Mouse (Mus musculus): ENCODE data around the gene Dnah7a.
"Not testable (repeated sequence)": the region's sequence is repeated elsewhere in the genome, so short reads cannot be mapped to it uniquely, and the experiment has no call there.

The Dnah7a gene

DNA sequence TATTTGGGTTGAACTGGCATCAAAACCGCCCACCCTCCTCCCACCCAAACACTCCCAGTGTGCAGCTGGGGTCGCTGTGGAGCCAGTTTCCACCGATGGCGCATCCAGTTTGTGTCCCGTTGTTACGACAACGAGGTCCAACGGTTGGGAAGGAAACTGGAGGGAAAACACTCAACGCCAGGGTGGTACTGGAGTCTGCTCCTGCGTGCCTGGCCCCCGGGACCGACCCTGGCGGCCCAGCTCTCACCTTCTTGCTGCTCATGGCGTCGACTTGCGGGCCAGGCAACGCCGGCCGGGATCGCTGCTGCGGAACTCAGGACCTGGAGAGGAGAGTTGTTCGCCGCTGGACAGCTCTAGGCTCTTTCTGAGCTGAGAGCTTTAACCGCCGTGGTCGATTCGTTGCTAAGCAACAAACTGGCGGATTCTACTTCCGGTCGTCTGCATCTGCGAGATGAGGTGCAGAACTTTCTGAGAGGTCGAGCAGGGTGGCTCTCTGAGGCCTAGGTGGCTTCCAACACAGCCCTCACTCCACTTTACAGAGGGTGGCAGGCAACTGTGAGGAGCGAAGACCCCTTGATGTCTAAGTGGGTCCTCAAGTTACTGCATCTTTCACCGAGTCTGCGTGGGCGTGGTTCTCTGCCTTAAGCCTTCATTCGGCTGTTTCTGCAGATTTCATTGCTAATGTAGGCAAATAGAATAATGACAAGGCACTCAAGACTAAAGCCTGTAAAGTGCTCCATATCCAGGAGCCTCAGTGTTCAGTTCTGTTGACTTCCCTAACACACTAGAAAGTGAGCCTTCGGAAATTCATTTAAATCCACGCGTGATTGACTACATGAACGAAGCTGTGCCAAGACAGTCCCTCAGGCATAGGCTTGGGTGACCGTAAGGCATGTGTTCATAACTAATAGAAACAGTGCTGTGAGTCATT is at the start of gene Dnah7a:
Dnah7a (minus strand) TSS at position 354 of the 931 bp plus-strand sequence.
- no peak for DNase-seq (ENCODE audit: low spot score)

GRCm38 (mm10) chr1:53753501-53753900 is 46.9 kb upstream of the Dnah7a start:
- DNase-seq (ENCODE audit: low spot score): peak; percentile 73

- no peak for DNase-seq (ENCODE audit: low spot score)
Measured at GRCm38 (mm10) chr1:53751144-53751543, 44.6 kb upstream of the Dnah7a start.

DNA sequence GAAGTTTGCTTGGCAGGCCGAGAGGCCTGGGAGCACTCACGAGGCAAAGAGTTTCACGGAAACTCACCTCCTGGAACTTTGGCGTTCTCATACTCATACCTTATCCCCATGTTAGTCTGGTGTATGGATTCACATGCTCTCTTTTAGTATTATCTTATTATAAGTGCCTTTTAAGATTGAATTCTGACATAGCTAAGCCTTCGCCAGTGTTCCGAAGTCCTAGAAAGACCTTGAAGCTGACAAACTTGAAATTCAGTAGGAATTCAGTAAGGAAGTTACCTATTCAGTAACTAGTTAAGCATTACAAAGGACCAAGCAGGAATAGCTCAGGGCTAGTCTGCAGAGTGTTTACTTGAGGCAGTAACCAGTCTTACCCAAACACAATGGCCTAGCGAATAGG is 44.1 kb upstream of the Dnah7a start:
- not testable (repeated sequence) for DNase-seq (ENCODE audit: low spot score)

GRCm38 (mm10) chr1:53749881-53750385 is 43.3 kb upstream of the Dnah7a start:
- DNase-seq (ENCODE audit: low spot score): not testable (repeated sequence)

- no peak for DNase-seq (ENCODE audit: low spot score)
Measured at GRCm38 (mm10) chr1:53748571-53748970, 42.0 kb upstream of the Dnah7a start.

GRCm38 (mm10) chr1:53746001-53746400 is 39.4 kb upstream of the Dnah7a start:
- no peak for DNase-seq (ENCODE audit: low spot score)

DNA sequence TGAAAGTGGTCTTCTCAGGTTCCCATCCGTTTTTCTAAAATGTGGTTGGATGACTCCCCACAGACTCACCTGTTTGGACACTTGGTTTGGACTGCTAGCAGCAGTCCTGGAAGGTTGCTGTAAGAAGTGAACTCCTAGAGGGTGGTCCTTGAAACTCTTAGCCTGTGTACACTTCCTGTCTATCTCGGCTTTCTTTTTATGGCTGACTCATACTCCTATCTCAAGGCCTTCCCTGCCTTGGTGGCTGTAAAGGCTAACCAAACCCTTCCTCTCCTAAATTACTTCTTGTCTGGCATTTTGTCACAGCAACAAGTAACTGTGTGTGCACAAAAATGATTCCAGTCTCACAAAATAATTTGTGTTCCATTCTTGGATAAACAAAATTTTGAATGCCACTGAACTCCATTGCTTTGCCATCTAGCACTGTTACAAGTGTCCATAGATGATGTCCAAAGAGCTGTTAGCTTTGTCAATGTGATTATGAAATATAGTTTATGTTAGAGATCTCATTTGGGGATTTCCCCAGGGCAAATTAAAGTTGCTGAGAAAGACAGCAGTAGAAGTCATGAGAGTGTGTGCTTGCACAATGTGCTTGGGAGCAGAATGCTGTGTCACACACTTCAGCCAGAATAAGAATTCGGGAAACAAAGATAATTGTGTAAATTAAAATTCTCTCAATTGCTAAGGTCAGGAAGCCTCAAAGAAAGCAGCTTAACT is 35.3 kb upstream of the Dnah7a start:
- DNase-seq (ENCODE audit: low spot score): peak; percentile 71

- no peak for DNase-seq (ENCODE audit: low spot score)
Measured at GRCm38 (mm10) chr1:53740777-53741336, 34.3 kb upstream of the Dnah7a start.

- not testable (repeated sequence) for DNase-seq (ENCODE audit: low spot score)
Measured at GRCm38 (mm10) chr1:53740077-53740776, 33.6 kb upstream of the Dnah7a start.

DNA sequence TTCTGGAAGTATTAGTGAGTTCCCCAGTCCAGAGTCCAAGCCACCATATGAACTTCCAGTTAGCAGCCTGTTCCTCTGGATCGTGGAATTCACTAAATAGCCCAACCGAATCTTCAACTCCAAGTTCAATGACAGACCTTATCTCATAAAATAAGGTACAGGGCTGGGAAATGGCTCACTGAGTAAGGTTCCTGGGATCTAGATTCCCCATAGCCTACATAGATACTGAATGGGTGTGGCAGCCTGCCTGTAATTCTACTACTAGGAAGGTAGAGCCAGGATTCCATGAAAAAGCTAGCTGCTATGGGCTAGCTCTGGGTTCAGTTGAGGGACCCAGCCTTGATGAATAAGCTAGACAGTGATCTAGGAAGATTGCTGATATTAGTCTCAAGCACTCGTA is 30.0 kb upstream of the Dnah7a start:
- DNase-seq (ENCODE audit: low spot score): no peak

DNA sequence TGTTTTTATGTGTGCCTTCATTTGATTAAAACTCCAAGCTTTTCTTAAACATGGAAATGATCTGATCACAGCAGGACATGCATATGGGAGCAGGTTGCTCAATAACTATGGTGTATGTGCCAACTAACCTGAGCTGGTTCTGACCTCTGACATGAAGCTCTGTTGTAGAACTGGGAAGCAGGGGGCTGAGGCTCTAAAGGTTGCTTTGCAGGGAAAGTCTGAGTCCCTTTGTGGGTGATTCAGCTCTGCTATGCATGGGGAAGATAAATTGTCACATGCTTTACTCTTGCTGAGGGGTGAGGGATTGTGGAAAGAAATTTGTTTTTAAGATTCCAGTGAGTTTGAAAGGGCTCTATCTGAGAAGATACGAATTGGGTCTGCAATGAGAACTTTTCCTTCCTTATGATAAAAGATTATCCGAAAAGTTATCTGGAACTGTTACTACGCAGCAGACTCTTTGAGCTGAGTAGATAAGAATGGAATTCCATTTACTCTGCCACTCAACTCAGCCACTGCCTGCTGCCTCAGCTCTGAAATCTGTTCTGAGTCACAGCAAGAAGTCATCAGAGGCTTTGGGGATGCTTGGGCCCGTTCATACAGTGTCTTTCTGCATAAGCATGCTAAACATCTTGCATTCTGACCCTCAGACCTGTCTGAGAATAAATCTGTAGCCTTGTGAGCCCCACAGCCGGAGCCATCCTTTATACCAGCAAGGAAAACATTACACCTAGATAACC is 22.1 kb upstream of the Dnah7a start:
- DNase-seq (ENCODE audit: low spot score): peak; percentile 28

DNA sequence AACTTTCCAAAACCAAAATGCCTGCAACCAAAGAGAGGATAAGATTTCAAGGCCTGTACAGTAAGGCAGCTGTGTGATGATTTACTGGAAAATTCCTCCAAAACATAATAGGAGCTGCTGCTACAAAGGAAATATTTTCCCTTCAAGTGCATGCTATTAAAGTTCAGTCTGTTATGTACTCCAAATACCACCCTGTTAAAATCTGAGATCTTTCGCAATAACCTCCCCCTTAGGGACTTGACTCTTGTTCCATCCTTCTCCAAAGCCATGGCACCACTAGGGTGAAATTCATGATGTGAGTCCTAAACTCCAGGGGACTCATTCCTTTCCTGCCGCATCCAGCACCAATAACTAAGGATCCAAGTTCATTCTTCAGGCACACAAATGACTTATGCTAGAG is 20.3 kb upstream of the Dnah7a start:
- DNase-seq (ENCODE audit: low spot score): no peak

DNA sequence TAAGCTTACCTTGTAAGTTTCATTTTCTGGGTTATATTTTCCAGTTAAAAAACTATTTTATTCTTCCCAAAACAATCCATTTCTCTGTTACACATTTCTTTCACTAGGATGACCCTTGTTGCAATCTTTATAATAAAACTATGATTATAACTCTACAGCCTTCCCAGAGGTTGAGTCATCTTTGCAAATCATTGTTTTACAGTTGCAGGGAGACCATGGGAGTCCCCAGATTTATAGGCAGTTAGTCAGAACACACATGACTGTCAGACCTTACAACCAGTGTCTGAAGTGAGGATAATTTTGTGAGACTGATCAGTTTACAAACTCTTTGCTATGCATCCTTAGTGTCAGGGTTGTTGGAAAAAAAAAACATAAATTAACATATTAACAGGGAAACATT is 14.8 kb upstream of the Dnah7a start:
- no peak for DNase-seq (ENCODE audit: low spot score)

- DNase-seq (ENCODE audit: low spot score): no peak
Measured at GRCm38 (mm10) chr1:53720601-53721351, 14.2 kb upstream of the Dnah7a start.

- DNase-seq (ENCODE audit: low spot score): no peak
Measured at GRCm38 (mm10) chr1:53715966-53716515, 9.5 kb upstream of the Dnah7a start.

DNA sequence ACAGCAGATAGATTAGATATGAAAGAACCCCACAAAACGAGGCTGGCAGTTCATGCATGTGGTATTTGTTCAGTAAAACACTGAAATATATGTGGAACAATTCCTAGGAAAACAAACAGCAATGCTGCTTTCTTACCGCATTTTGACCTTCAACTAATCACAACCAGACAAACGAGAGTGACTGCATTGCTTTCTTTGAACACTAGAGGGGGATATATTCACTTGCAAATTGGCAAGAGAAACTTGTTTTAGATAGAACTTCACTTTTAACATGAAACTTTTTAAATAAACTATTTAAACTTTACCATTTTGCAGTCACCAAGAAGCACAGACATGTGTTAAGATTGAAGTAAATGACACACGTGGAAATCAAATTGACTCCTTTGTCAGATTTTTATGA is 8.9 kb upstream of the Dnah7a start:
- DNase-seq (ENCODE audit: low spot score): peak; percentile 90

DNA sequence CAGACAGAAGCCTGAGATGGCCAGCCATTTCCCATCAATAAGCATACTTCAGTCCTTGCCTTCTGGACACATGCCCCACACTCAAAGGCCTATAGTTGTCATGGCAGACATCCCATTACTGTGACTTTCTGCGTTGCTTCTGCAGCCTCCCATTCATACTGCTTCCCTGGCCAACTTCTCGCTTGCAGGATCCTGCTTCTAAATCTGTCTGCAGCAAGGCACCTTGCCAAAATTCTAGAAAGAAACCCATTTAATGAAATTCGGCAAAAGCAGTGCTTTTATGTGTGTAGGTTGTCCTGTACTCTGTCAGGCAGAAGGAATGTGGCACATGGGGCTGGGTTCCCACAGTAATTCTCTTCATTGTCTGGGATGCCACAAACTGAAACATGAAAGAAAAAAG is 6.8 kb upstream of the Dnah7a start:
- DNase-seq (ENCODE audit: low spot score): not testable (repeated sequence)

GRCm38 (mm10) chr1:53711069-53711468 is 4.5 kb upstream of the Dnah7a start:
- DNase-seq (ENCODE audit: low spot score): no peak

DNA sequence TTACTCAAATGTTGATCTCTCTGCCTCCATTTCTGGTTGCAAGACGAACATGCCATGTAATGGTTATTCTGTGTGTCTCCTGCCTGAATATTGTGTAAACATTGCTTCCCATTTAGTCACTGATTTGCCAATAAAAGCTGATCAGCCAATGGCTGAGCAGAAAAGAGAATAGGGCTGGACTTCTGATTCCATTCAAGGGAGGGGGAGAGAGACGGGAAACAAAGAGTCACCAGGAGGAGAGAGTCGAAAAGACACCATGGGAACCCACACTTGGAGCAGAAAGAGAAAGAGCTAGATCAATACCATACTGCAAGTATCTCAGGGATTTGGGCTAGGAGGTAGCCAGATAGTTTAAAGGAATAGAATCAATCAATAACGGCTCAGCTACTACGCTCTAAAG is 3.0 kb upstream of the Dnah7a start:
- DNase-seq (ENCODE audit: low spot score): not testable (repeated sequence)
